Mouse (Mus musculus) heart, embryonic 13.5 days (tissue): ENCODE measurements around the gene Incenp. TPM values are rescaled to one million over a fixed set of nuclear protein-coding genes. Genes with fewer than 3 reads are reported as not detected.

Experiments
- ATAC-seq: fragments of 200-750 bp; cut with Nextera tagmentation; 2 replicates; pipeline ENCODE4 v1.8.0; 2017; ENCODE audit warnings: moderate TSS enrichment; ENCODE audit not compliant: insufficient number of reproducible peaks, low FRiP score, low TSS enrichment; ENCODE audit errors: extremely low read depth
- H3K27ac ChIP-seq: fragments of 300-500 bp; sonication (generic); replicated peaks from 2 replicates; pipeline ENCODE4 v1.5.1; 2015; ENCODE audit warnings: moderate library complexity, mild to moderate bottlenecking, inconsistent platforms
- H3K27me3 ChIP-seq: fragments of 300-500 bp; sonication (generic); replicated peaks from 2 replicates; pipeline ENCODE4 v1.6.1; 2015; ENCODE audit warnings: mild to moderate bottlenecking, inconsistent platforms
- H3K36me3 ChIP-seq: fragments of 300-500 bp; sonication (generic); 2 replicates; pipeline ENCODE4 v1.6.1; 2015; ENCODE audit warnings: mild to moderate bottlenecking, inconsistent platforms
- H3K4me1 ChIP-seq: fragments of 300-500 bp; sonication (generic); 2 replicates; pipeline ENCODE4 v1.6.1; 2015; ENCODE audit warnings: inconsistent platforms
- H3K4me2 ChIP-seq: fragments of 300-500 bp; sonication (generic); 2 replicates; pipeline ENCODE4 v1.6.1; 2015; ENCODE audit warnings: inconsistent platforms, mild to moderate bottlenecking, moderate library complexity
- H3K4me3 ChIP-seq: fragments of 300-500 bp; sonication (generic); 2 replicates; pipeline ENCODE4 v1.5.1; 2015; ENCODE audit warnings: moderate library complexity, mild to moderate bottlenecking, inconsistent platforms
- H3K9ac ChIP-seq: fragments of 300-500 bp; sonication (generic); 2 replicates; pipeline ENCODE4 v1.6.1; 2015; ENCODE audit warnings: inconsistent platforms, mild to moderate bottlenecking, moderate library complexity
- H3K9me3 ChIP-seq: fragments of 300-500 bp; sonication (generic); 2 replicates; pipeline ENCODE4 v1.6.1; 2016; ENCODE audit warnings: inconsistent platforms
- WGBS: fragments of 180-500 bp; shearing (Covaris S2); methylation state at CpG from one replicate; pipeline ENCODE4 v1.1.7; 2015; ENCODE audit warnings: mixed read lengths; 5-methylcytosine and 5-hydroxymethylcytosine counted together
- polyA plus RNA-seq: library from polyadenylated mRNA; unstranded; fragments of >200 nt; fragmentation: Nextera tagmentation; extraction: Ambion mirVana; gene quantifications from 2 replicates; pipeline ENCODE4 v1.2.1, GENCODE M21; 2015

Gene Incenp
- polyA plus RNA-seq = 68.6 and 69.4 TPM in 2 replicates

- Histone ChIP-seq H3K4me2 (peak within 1 kb of the TSS; percentile 85), H3K9ac (peak within 1 kb of the TSS; percentile 94), H3K27ac (peak within 1 kb of the TSS; percentile 89), H3K36me3 (peaks cover 16% of the 10 kb centered on the region), H3K4me1 (peaks cover 33% of the 10 kb centered on the region), H3K9me3 (no peaks in the 10 kb centered on the region), H3K27me3 (no peaks in the 10 kb centered on the region), H3K4me3 (peak within 1 kb of the TSS; percentile 85)
- peak; percentile 90 for ATAC-seq
- WGBS = under 1% methylated on average over 58 of the region's 58 CpGs
These were observed at the start of gene Incenp for GRCm38 (mm10) chr19:9899072-9899779. Gene Incenp, minus strand, starts transcription at chr19:9899551.

GRCm38 (mm10) chr19:9946986-9947385 lies 47.6 kb upstream of the Incenp start:
- no peak overlapping the region for H3K4me2 ChIP-seq
- H3K27me3 ChIP-seq = no peaks in the 10 kb centered on the region
- H3K36me3 ChIP-seq = no peaks in the 10 kb centered on the region
- H3K9ac ChIP-seq = no peak overlapping the region
- H3K9me3 ChIP-seq = peaks cover 6% of the 10 kb centered on the region; the same call in 1 of the 2 replicates
- WGBS = 69% methylated on average over 3 of the region's 3 CpGs
- H3K4me3 ChIP-seq = no peak overlapping the region
- peak overlapping the region; percentile 34 for H3K27ac ChIP-seq
- no peak for ATAC-seq
- peaks cover 37% of the 10 kb centered on the region for H3K4me1 ChIP-seq

GRCm38 (mm10) chr19:9945800-9946564 lies 46.6 kb upstream of the Incenp start:
- no peak overlapping the region for H3K4me3 ChIP-seq
- H3K4me2 ChIP-seq = no peak overlapping the region
- H3K4me1 ChIP-seq = peaks cover 40% of the 10 kb centered on the region
- no peaks in the 10 kb centered on the region for H3K27me3 ChIP-seq
- ATAC-seq = no peak
- H3K9ac ChIP-seq = no peak overlapping the region
- 61% methylated on average over 8 of the region's 8 CpGs for WGBS
- peak overlapping the region; percentile 61 for H3K27ac ChIP-seq
- H3K36me3 ChIP-seq = no peaks in the 10 kb centered on the region
- H3K9me3 ChIP-seq = peaks cover 6% of the 10 kb centered on the region; the same call in 1 of the 2 replicates

GRCm38 (mm10) chr19:9942539-9943533 lies 43.5 kb upstream of the Incenp start:
- Histone ChIP-seq H3K27me3 (no peaks in the 10 kb centered on the region), H3K4me3 (no peak overlapping the region), H3K4me1 (peaks cover 56% of the 10 kb centered on the region), H3K36me3 (no peaks in the 10 kb centered on the region), H3K9me3 (no peaks in the 10 kb centered on the region), H3K4me2 (no peak overlapping the region), H3K27ac (peak overlapping the region; percentile 81), H3K9ac (peak overlapping the region; percentile 5; the same call in 1 of the 2 replicates)
- no peak for ATAC-seq
- 36% methylated on average over 10 of the region's 10 CpGs for WGBS

- H3K9ac ChIP-seq = no peak overlapping the region
- H3K27me3 ChIP-seq = no peaks in the 10 kb centered on the region
- no peaks in the 10 kb centered on the region for H3K36me3 ChIP-seq
- no peaks in the 10 kb centered on the region for H3K9me3 ChIP-seq
- H3K4me3 ChIP-seq = no peak overlapping the region
- WGBS = 48% methylated on average over 1 of the region's 1 CpGs
- H3K4me2 ChIP-seq = no peak overlapping the region
- no peak for ATAC-seq
- peaks cover 56% of the 10 kb centered on the region for H3K4me1 ChIP-seq
- no peak overlapping the region for H3K27ac ChIP-seq
These were observed 42.5 kb upstream of the Incenp start for GRCm38 (mm10) chr19:9941809-9942208.

- Histone ChIP-seq H3K4me1 (peaks cover 47% of the 10 kb centered on the region), H3K4me2 (no peak overlapping the region), H3K27ac (no peak overlapping the region), H3K27me3 (no peaks in the 10 kb centered on the region), H3K36me3 (no peaks in the 10 kb centered on the region), H3K9ac (no peak overlapping the region), H3K9me3 (no peaks in the 10 kb centered on the region), H3K4me3 (no peak overlapping the region)
- 52% methylated on average over 4 of the region's 4 CpGs for whole genome bisulfite sequencing
- ATAC-seq = no peak
These were observed 41.6 kb upstream of the Incenp start for GRCm38 (mm10) chr19:9940903-9941302.

GRCm38 (mm10) chr19:9939841-9940240 lies 40.5 kb upstream of the Incenp start:
- Histone ChIP-seq H3K9me3 (no peaks in the 10 kb centered on the region), H3K4me2 (no peak overlapping the region), H3K9ac (no peak overlapping the region), H3K36me3 (no peaks in the 10 kb centered on the region), H3K4me3 (no peak overlapping the region), H3K27ac (no peak overlapping the region), H3K4me1 (peaks cover 48% of the 10 kb centered on the region), H3K27me3 (no peaks in the 10 kb centered on the region)
- WGBS = 76% methylated on average over 7 of the region's 7 CpGs
- no peak for ATAC-seq

- no peaks in the 10 kb centered on the region for H3K27me3 ChIP-seq
- peak overlapping the region; percentile 46 for H3K27ac ChIP-seq
- ATAC-seq = no peak
- WGBS = 40% methylated on average over 13 of the region's 13 CpGs
- no peak overlapping the region for H3K4me3 ChIP-seq
- peaks cover 48% of the 10 kb centered on the region for H3K4me1 ChIP-seq
- H3K36me3 ChIP-seq = no peaks in the 10 kb centered on the region
- peak overlapping the region; percentile 46 for H3K4me2 ChIP-seq
- H3K9me3 ChIP-seq = no peaks in the 10 kb centered on the region
- peak overlapping the region; percentile 29; the same call in 1 of the 2 replicates for H3K9ac ChIP-seq
These were observed 39.5 kb upstream of the Incenp start for GRCm38 (mm10) chr19:9938824-9939303.

- peak overlapping the region; percentile 29; the same call in 1 of the 2 replicates for H3K9ac ChIP-seq
- H3K4me1 ChIP-seq = peaks cover 44% of the 10 kb centered on the region
- H3K27me3 ChIP-seq = no peaks in the 10 kb centered on the region
- H3K27ac ChIP-seq = no peak overlapping the region
- no peak for ATAC-seq
- 69% methylated on average over 6 of the region's 6 CpGs for WGBS
- peak overlapping the region; percentile 46 for H3K4me2 ChIP-seq
- H3K36me3 ChIP-seq = no peaks in the 10 kb centered on the region
- H3K4me3 ChIP-seq = no peak overlapping the region
- H3K9me3 ChIP-seq = no peaks in the 10 kb centered on the region
These were observed 38.9 kb upstream of the Incenp start for GRCm38 (mm10) chr19:9938156-9938823.

- no peak overlapping the region for H3K4me3 ChIP-seq
- no peak overlapping the region for H3K27ac ChIP-seq
- H3K9me3 ChIP-seq = no peaks in the 10 kb centered on the region
- H3K36me3 ChIP-seq = no peaks in the 10 kb centered on the region
- peaks cover 35% of the 10 kb centered on the region for H3K4me1 ChIP-seq
- ATAC-seq = no peak
- 58% methylated on average over 5 of the region's 5 CpGs for WGBS
- no peaks in the 10 kb centered on the region for H3K27me3 ChIP-seq
- no peak overlapping the region for H3K4me2 ChIP-seq
- no peak overlapping the region for H3K9ac ChIP-seq
These were observed 38.1 kb upstream of the Incenp start for GRCm38 (mm10) chr19:9937428-9937827.
